Mouse (Mus musculus): ENCODE data around the gene Ubc. TPM values are rescaled to one million over a fixed set of nuclear protein-coding genes. Genes with fewer than 3 reads are reported as not detected.
A peak's percentile ranks its signal among the peaks of the same experiment; 100 is the strongest.
"Not testable (repeated sequence)": the region's sequence is repeated elsewhere in the genome, so short reads cannot be mapped to it uniquely, and the experiment has no call there.

Ubc gene
- total RNA-seq (2021) = 1,462 and 1,631 TPM in 2 replicates
- long read RNA-seq, transcript Ubc-203 (2 exons, 2,581 nt) = minor isoform, 6 of 1,481 reads
- long read RNA-seq, transcript Ubc-202 (2 exons, 2,618 nt) = major isoform, 648 of 1,481 reads
- long read RNA-seq, partial matches to known transcripts = 39 of 1,481 reads
- long read RNA-seq, other reads (novel, unspliced or antisense) = 787 of 1,481 reads

DNA sequence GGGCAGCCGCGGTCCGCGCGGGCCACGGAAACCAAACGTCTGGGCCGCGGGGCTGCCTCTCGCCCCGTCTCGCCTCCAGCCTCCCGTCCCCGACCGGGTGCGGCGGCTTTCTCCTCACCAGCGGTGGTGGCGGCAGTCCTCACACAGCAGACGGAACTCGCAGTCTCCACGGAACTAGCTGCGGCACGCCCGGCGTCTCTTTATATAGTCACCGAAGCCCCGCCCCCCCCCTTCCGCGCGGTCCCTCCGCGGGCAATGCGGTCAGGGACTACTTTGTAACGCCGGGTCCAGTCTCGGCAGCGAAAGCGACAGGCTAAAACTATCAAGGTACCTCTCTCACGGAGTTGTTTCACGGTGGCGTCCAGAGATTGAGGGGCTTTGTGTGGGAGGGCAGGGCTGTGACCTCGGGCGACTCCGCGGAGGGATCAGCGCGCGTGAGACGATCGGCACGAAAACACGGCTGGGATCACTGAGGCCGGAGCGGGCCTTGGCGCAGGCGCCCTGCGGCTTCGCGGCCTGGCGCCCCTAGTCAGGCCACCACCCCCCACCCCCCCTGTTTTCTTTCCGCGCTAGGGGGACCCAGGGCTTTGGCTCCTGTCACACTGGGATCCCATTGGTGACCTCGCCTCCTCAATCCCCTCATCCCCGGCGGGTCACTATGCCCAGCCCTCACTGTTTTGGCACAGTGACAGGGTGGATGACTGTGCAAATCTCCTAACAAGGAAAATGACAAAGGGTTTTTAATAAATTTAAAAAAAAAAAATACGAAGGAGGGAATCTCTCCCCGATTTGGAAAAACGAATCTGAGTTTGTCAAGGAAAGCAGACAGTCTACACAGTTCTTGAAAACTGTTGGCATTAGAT lies at the start of gene Ubc:
Gene Ubc, minus strand, starts transcription at position 624 of the 863 bp plus-strand sequence.
- peak; percentile 90 for DNase-seq

DNA sequence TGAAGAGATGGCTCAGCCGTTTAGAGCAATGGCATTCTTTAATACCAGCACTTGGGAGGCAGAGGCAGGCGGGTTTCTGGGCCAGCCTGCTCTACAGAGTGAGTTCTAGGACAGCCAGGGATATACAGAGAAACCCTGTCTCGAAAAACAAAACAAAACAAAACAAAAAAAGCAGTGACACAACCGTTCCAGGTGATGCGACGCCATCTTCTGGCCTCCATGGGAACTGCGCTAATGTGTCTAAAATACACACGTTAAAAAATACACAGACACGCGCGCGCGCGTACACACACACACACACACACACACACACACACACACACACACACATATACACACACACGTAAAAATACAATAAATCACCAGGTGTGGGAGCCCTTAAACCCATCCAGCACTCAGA lies 44.3 kb upstream of the Ubc start:
- not testable (repeated sequence) for DNase-seq

DNA sequence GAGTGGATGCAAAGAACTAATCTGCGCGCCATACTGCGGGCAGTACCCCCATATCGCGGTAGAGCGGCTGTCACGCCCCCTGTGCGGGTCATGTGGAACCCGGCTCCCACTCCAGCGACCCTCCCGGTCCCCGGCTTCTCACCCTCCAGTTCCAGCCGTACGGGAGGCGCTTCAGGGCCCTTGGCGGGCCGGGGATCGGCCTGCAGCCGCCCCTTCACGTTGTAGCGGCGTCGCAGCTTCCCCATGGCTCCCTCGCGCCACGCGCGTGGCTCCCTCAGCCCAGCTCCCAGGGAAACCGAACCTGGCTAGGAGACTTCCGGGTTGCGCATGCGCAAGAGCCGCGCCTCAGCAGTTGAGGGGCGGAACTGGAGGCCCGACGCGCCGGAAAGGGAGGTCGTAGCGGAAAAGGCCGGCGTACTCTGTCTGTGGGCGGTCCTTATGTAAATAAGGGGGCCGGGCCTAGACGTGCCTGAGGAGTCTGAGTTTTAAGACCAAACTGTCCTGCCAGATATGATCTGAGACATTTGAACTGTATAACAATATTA lies 43.9 kb upstream of the Ubc start, which contains the start of gene Dhx37:
Gene Dhx37, minus strand, starts transcription at position 329 of the 545 bp plus-strand sequence.
- DNase-seq = peak; percentile 94

DNA sequence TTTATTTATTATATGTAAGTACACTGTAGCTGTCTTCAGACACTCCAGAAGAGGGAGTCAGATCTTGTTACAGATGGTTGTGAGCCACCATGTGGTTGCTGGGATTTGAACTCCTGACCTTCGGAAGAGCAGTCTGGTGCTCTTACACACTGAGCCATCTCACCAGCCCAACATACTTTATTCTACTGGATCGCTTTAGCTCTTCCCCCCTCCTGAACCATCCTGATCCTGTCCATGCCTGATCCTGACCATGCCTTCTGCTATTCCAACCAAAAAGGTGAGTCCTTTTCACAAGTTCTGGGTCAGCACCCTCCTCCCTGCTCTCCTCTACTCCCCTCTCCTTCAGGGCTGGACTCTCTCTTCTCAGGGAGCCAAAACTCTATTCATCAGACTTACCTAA lies 42.3 kb upstream of the Ubc start:
- not testable (repeated sequence) for DNase-seq

DNA sequence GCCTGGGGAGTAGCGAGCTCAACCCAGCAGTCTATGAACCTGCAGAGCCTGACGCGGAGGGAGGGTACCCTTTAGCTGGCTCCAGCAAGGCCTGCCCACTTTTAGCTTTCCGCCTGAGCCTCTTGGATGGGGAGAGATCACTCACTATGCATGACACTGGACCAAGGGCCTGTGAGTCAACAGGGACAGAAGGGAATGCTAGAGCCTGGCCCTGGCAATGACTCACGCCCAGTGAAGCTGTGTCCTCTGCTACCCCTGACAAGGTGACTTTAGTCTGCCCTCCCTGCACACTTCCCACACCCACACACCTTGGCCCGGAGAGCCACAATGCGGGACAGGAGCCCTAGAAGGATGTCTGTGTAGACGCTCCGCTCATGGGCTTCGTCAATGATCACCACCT lies 36.3 kb upstream of the Ubc start:
- DNase-seq = peak; percentile 42

DNA sequence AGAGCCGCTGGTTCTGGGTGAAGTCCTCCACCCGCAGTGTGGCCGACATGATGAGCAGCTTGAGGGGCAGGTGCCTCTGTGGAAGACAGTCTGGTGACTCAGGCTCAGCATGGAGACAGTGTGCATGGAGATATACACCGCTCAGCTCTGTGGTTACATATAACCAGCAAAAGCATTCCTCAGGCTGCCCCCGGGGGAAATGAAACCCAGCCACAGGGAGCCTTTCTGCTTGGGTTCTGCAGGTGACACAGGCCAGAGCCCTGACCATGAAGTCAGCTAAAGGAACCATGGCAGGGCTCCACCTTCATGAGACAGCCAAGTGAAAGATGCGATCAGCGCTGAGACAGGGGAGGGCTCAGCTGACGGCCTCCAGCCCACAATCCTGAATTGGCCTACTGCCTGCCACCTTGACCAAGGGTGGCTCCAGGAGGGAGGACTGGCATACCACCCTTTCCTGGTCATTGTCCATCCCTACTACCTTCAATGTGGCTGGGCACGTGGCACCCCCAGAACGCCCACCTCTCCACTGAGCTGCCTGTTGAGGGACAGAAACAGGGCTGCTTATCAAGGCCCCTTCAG lies 35.8 kb upstream of the Ubc start:
- no peak for DNase-seq

DNA sequence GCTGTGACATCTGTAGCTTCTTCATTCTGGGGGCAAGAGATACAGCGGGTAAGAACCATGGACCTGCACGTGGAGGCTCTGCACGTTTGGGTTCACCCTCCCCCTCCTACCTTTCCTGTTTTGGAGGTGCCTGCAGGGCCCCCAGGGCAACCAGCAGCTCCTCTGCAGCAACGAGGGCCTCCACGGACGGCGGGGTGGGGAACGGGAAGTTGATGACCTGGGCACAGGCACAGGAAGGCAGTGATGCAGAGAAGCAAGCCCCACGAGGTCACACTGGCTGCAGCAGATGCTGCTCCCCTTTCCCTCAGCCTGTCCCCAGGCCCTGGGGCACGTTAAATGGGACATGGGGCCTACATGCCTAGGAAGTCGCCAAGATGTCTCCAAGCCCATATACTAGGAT lies 29.1 kb upstream of the Ubc start:
- no peak for DNase-seq

DNA sequence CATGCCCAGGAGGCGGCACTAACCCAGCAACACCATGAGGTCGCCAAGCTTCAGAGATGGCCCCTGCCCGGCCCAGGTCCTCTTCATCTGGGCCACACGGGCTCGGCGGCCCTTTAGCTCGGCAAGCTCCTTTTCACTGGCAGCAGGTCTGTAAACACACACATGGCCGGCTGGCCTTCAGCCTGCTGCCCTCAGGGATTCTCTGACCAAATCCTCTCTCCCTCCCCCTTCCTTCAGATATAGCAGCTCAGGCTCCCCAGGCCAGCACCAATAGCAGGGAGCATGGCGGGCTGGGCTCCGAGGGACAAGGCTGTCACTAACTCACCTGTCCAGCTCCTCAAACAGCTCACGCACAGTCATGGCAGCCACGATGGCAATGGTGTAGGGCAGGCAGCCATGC lies 28.6 kb upstream of the Ubc start:
- DNase-seq = no peak

DNA sequence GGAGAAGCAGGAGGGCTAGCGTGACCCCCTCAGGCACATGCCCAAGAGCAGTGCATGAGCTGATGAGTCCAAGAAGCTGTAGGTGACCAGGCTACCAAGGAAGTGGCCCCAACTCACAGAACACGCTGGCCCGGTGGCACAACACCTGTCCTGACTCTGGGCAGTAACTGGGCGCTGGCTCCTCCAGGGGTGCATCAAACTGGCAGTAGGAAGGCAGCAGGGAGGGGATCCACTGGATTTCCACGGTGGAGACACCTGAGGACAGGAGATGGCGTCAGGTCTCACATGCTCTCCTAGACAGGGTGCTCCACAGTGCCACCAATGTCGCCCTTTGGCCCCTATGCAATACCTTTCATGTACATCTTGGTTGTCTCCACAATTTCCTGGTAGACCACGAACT lies 26.2 kb upstream of the Ubc start:
- no peak for DNase-seq

DNA sequence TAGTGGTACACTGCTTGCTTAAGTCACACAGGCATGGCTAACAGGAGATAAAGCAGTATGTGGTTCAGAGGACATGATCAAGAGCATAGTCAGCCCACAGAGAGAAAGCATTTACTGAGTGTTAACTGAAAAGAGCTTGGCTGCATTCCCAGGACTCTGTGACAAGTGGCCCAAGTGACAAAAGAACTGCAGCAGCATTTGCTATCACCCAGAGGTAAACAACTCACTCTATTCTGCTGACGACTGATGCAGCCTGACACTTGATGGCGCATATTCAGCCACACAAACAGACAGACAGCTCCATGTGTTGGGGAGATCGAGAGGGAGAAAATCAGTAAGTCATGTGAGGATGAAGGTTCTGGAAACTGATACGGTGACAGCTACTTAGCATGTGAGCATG lies 23.8 kb upstream of the Ubc start:
- no peak for DNase-seq

DNA sequence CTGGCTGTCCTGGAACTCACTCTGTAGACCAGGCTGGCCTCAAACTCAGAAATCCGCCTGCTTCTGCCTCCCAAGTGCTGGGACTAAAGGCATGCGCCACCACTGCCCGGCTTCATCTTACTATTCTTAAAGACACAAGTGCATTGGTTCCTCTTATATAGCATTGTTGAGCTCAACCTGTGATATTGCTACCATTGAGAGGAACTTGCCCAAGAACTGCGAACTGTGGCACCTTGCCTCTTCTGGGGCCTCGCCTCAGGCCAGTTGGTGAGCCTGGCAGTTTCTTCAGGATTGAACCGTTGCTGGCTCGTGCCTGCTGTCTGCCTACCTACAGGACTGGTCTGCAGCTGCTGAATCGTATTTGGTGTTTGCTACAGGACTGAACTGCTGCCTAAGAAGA lies 22.5 kb upstream of the Ubc start:
- not testable (repeated sequence) for DNase-seq

DNA sequence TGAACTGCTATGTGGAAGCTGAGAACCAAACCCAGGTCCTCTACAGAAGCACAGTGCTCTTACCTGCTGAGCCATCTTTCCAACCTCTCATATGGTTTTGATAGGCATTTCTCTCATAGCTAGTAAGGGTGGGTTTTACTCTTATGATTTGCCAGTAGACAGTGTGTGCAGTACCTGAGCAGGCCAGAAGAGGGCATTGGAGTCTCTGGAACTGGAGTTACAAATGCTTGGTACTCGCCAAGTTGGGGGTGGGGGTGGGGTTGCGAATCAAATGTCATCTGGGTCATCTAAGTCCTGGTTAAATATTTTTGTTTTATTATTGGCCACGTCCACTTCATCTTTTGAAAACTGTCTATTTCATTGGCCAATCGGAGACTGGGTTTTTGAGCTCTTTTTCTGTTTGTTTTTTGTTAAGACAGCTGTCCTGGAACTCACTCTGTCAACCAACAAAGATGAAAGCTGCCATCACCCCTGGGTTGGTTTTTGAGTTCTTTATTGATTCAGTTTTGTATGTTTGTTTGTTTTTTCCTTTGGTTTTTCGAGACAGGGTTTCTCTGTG lies 22.0 kb upstream of the Ubc start:
- DNase-seq = peak; percentile 78

DNA sequence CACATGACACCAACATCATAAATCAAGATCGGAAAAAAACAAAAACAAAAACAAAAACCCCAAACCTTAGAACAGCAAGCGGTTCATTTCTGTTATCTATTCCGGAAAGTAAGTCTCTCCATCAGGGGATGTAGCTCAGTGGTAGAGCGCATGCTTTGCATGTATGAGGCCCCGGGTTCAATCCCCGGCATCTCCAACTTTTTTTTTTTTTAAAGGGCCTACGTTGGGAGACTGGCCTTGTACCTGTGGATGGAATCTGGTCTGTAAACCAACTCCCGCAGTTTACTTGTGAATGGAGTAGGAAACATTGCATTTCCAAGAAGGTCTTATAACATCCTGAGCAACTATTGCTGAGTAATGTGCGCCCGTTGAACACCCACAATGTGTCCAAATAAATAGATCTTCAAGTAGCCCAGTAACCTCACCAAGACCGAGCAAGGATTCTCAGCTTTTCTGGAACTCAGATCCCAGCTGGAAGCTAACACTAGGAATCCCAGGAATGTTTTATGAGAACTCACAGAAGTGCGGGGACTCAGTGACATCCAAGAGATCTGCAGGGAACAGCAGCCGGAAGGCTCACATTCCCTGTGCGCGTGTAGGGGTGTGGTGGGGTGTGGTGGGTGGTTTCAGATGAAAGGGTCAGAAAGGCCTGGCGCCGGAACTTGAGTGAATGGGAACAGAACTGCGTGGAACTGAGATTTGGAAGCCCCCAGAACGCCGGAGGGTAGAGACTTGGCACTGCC lies 19.5 kb upstream of the Ubc start:
- DNase-seq = no peak

DNA sequence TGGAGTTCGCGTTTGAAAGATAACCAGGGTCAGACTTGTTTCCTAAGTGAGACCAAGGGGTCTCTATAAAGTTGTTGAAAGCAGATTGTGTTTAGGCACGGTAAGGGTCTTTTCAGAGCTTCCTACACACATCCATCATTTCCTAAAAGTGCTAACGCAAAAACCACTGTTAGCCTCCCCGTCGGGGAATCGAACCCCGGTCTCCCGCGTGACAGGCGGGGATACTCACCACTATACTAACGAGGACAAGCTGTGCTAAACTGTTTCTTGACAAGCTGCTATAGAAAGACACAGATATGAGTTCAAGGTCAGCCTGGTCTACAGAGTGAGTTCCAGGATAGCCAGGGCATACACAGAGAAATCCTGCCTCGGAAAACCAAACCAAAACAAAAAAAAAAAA lies 18.8 kb upstream of the Ubc start:
- DNase-seq = peak; percentile 87

DNA sequence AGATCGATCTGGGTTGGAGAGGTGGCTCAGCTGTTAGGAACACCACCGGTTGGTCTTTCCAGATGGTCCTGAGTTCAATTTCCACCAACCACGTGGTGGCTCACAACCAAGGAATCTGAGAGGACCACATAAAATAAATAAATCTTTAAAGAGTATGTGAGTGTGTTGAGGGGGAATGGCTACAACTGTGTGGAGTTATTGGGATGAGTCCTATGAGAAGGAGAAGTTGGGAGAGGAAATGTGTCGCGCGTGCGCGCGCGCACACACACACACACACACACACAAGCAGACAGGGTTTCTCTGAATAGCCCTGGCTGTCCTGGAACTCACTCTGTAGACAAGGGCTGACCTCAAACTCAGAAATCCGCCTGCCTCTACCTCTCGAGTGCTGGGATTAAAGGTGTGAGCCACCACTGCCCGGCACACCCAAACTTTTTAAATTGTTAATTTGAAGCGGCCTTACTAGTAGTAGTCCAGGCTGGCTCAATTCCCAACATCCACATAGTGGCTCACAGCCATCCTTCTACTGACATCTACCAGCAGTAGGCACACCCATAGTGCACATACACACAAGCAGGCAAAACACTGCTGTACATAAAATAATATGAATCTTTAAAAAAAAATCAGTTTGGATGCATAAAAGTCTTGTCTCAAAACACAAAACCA lies 18.0 kb upstream of the Ubc start:
- DNase-seq = no peak

DNA sequence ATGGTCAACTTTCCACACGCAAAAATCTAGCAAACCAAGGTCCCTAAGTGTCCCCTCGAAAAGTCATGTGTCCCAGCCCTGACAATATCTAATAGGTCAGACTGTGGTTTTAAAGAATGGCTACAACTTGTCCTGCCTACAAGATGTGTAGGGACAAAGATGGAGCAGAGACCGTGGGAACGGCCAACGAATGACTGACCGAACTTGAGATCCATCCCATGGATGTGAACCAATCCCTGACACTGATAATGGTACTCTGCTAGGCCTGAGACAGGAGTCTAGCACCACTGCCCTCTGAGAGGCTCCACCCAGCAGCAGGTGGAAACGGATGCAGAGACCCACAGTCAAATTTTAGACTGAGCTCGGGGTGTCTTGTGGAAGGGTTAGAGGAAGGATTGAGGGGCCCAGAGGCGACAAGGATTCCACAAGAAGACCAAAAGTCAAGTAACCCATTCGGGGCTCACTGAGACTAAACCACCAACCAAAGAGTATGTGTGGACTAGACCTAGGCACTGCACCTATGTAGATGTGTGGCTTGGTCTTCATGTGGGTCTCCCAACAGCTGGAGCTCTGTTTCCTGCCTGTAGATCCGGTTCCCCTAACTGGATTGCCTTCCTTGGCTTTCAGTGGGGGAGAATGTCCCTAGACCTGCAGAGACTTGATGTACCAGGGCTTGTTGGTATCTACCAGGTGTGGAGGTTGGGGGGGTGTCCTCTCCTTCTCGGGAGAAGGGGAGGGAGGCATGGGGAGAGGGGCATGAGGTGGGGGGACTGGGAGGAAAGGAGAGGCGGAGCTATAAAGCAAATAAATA lies 17.2 kb upstream of the Ubc start:
- DNase-seq = no peak

DNA sequence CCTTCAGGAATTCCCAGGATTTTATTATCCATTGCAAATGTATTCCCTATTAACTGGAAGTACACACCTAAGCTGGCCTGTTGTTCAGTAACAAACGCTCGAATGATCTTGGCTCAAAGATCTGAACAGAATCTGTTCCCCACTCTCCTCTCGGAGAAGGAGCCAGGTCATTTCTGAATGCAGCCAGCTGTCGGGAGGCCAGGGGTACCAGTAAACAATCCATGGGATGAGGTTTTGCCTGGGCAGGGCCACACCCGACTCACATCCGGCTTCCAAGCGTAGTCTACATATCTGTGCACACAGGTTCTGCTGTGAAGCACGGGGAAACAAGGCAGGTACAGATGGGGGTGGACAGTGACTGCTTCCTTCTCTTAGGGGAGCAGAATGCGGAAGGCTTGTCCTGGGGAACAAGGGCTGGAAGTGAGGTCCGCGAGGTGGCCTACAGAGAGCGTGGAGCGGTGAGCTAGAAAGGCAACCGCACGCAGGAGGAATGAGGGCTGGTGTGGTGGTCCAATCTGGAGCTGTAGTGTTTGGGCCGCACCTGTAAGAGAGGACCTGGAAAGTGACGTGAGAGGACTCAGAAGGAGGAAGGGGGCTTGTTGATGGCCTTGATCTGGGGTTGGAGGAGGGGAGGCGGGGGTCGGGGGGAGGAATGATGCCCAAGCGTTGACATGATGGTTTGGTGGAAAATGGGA lies 16.5 kb upstream of the Ubc start:
- DNase-seq = peak; percentile 46

DNA sequence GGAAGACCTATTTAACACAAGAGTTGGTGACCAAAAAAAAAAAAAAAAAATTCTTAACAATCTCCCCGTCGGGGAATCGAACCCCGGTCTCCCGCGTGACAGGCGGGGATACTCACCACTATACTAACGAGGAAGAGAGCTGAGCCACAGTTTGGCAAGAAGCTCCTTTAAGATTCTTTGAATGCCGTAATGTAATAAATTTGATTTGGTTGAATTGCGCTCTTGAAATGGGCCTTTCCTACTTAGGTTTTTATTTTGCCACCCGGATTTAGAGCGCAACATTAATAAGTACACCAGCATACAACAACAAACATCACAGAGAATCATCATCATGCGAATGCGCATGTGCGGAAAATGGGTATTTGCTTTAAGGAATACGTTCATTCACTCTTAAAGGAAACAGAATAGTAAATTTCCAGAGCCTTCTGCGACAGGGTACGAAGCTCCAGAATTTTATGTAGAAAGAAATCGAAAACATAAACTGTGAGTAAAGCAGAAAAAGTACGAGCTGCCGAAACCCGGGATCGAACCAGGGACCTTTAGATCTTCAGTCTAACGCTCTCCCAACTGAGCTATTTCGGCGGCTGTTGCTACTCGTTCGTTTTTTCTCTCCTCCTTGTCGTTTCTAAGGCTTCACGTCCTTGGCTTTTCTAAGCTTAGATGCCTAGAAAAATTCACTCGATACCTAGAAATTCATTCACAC lies 15.7 kb upstream of the Ubc start:
- DNase-seq = peak; percentile 80

DNA sequence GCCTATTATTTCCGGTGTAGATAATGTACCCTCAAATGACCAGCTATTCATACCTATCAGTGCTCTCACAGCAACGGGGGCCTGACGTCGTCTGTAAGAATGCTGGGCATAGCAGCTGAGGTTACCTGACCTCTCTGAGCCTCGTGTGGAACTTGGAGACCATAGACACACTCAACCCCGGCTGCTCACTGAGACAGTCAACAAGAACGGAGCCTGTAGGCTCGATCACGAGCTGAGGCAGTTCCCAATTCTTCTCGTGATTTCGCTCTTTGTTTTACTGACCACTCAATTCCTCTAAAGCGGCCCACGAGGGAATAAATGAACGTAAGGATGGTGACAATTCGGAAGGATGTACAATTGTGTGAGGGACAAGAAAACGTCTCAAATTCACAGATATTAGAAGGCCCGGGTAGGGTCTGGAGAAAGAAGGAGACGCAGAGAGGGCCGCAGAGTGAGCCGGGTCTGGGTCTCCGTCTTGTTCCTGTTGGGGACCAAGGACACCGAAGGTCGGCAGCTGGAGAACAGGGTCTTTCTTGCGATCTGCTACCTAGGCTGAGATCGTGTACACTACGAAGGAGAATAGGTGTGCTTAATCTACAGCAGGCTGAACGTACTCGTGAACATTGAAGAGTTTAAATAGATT lies 15.0 kb upstream of the Ubc start:
- DNase-seq = peak; percentile 41

Measured in adrenal gland, postnatal 25 days (tissue).